In the genomic region with DNA sequence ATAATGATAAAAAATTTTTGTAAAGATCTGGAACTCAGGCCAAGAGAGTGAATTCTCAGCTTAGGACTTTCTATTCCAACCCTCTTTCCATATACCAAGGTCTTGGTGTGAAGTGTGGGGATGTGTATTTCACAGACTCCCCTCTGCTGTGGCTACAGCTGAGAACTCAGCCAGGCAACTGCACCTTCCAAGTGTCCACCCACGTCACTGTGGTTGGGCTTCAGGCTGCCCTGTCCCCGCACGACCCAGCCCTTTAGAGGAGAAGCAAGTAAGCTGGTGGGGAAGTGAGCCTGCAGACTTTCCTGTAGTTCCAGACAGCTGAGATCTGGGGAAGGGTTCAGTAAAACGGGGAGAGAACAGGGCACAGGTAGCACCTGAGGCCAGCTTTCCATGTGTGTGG, we compare ENCODE assay signal across 22 mouse cellular contexts.
"Had no signal": no experiment of that assay in that cellular context is flagged by ENCODE, and none has a peak within 500 bp of the region (broad histone marks: within the 10 kb centered on the region; RNA-seq: fewer than 3 reads in every experiment).

No protein-coding gene starts in this region.

- H3K27me3 ChIP-seq: limb, embryonic 13.5 days; liver, embryonic 12.5 days; liver, embryonic 15.5 days; lung, embryonic 15.5 days; neural tube, embryonic 12.5 days; neural tube, embryonic 15.5 days had no signal

- DNase-seq: kidney, adult 18-20 months; kidney, adult 9 months; kidney, postnatal 14 days; kidney, postnatal 4 days; layer of hippocampus, adult 9-11 months; liver; lung, adult 18-20 months; lung, postnatal 10 days; lung, postnatal 36 days; midbrain, embryonic 14.5 days; retina, postnatal 1 day; thymus, adult 18-20 months; thymus, postnatal 36 days had no signal

- H3K36me3 ChIP-seq: limb, embryonic 10.5 days; limb, embryonic 13.5 days; lung, embryonic 15.5 days had no signal

- H3K9ac ChIP-seq: limb, embryonic 13.5 days; liver, embryonic 12.5 days; liver, embryonic 15.5 days; lung, embryonic 15.5 days; neural tube, embryonic 12.5 days; neural tube, embryonic 15.5 days had no signal

- H3K27ac ChIP-seq: limb, embryonic 13.5 days; liver, embryonic 12.5 days; liver, embryonic 15.5 days; lung, embryonic 15.5 days; midbrain, embryonic 10.5 days; neural tube, embryonic 12.5 days; neural tube, embryonic 15.5 days had no signal

- H3K9me3 ChIP-seq: limb, embryonic 10.5 days; limb, embryonic 13.5 days; liver, embryonic 12.5 days; liver, embryonic 15.5 days; lung, embryonic 15.5 days; megakaryocyte, embryonic 14.5 days; midbrain, embryonic 10.5 days; neural tube, embryonic 12.5 days; neural tube, embryonic 15.5 days had no signal

- H3K4me3 ChIP-seq: limb, embryonic 10.5 days; limb, embryonic 13.5 days; liver, embryonic 12.5 days; liver, embryonic 15.5 days; lung, embryonic 15.5 days; megakaryocyte, embryonic 14.5 days; midbrain, embryonic 10.5 days; neural tube, embryonic 12.5 days; neural tube, embryonic 15.5 days had no signal

- ATAC-seq: liver, embryonic 12.5 days had no signal

- H3K4me2 ChIP-seq: limb, embryonic 13.5 days; liver, embryonic 12.5 days; liver, embryonic 15.5 days; lung, embryonic 15.5 days; neural tube, embryonic 12.5 days; neural tube, embryonic 15.5 days had no signal

- H3K4me1 ChIP-seq: limb, embryonic 13.5 days had no signal
